Mouse (Mus musculus) layer of hippocampus, adult 18-20 months (tissue): ENCODE measurements around the gene Irx5. TPM values are rescaled to one million over a fixed set of nuclear protein-coding genes. Genes with fewer than 3 reads are reported as not detected.
A peak's percentile ranks its signal among the peaks of the same experiment; 100 is the strongest.

ENCODE experiments used
- DNase-seq, 2 experiments: peaks; one replicate each; pipeline ENCODE4 v3.0.0; 2022; ENCODE audit warnings: low spot score in 2 of 2
- total RNA-seq, 2 experiments: library from RNA; stranded (reverse); gene quantifications; 2 replicates each; pipeline ENCODE4 v1.2.3; 2021

Gene Irx5
- total RNA-seq, 2 experiments from 2014 or later = 0.32 TPM; not detected in 1

- DNase-seq = no peak
Observed at GRCm38 (mm10) chr8:92360083-92360861, 2.8 kb downstream of the Irx5 start.

GRCm38 (mm10) chr8:92361546-92362351 lies 4.3 kb downstream of the Irx5 start:
- peak in 1 of 2 experiments; percentile 18 for DNase-seq

DNA sequence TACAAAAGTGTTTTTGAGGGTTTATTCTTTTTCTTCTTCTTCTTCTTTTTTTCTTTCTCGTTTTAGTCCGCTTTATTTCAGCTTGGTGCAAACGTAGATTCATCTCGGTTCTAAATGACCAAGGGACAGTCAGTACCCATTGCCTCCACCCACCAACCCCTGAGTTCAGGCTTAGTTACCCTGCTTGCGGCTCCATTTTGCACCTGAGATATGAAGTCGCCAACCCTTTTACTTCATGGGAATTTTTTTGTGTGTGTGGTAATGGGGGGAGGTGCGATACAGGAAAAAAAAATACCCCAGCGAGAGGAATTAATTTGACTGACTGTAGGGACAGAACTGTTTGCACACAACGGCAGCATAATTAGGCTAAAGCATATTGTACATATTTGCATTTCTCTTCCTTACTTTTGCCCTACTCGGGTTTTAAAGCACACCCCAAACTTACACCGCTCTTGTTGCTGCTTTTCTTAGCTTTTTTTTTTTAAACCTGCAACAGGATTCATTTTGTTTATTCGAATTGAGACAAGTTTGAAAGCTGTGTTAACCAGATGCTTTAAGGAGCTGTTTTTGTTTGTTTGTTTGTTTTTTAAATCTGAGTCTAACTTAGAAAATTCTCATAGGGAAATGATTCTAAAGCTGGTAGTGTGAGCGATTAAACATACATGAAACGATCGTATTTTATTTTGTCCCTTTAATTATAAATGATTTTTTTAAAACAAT lies 5.1 kb downstream of the Irx5 start:
- DNase-seq = no peak

DNA sequence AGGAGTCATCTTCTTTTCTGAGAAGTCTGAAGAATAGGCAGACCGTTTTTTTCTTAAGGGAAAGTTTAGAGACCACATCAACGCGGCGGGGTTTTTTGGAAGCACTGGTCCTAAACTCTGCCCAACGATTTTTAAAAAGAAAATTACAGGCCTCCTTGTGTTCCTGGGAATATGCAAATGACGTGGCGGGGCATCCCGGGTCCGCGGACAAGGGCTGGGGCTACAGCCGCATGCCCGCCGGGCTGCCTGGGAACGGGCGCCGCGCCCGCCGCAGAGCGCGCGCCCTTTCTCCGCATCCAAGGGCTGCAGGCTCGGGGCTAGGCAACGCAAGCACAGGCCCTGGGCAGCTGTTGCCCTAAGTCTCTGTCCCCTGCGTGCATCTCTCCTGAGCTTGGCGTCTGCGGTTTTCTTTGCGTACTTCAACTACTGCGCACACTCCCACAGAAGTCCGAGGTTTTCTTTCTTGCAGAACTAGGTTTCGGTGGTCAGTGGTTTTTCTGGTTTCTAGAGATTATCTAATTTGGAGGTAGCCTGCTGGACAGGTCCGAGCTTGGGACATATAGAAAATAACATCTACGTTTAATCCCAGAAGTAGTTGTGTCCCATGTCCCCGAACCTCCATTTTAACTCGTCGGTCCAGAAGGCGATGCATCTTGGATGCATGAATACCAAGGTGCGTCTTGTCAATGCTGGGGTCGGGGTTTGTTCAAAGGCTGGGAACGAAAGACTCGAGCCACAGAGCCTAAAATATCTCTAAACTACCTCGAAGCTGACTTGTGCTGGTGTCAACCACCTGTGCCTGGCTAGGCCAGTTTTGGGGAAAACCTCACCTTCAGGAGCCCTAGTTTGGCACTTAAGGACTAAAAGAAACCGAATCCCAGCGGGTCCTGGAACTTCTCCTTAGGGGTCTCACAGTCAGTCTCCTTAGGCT lies 6.1 kb downstream of the Irx5 start:
- no peak for DNase-seq

DNA sequence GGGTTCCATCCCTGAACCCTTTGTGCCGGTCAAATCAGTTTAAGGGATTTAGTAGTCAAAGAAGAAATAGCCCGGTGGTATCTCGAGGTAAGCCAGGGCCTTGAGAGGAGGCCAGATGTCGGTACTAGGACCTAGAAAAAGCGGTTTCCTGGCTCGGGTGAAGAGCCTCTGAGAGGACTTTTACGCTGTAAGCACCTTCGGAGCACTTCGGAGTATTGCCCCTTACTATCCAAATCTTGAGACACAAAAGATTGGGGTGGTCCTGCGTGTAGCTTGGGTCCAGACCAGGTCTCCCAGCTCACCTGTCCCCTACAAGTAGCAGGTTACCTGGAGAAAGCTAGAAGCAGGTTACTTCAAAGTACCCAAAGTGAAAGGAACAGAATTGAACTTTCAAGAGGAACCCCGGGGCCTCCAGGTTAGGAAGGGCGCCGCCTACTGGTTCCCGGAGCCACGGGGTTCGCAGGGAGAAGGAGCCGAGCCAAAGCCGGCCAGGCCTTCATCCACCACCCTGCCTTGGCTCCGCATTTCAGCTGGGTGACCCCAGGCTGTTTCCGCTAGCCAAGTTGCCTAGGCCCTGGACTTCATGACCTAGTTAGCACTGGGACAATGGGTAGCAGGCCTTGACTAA lies 6.8 kb downstream of the Irx5 start:
- no peak for DNase-seq

GRCm38 (mm10) chr8:92364776-92365240 lies 7.4 kb downstream of the Irx5 start:
- no peak for DNase-seq

DNA sequence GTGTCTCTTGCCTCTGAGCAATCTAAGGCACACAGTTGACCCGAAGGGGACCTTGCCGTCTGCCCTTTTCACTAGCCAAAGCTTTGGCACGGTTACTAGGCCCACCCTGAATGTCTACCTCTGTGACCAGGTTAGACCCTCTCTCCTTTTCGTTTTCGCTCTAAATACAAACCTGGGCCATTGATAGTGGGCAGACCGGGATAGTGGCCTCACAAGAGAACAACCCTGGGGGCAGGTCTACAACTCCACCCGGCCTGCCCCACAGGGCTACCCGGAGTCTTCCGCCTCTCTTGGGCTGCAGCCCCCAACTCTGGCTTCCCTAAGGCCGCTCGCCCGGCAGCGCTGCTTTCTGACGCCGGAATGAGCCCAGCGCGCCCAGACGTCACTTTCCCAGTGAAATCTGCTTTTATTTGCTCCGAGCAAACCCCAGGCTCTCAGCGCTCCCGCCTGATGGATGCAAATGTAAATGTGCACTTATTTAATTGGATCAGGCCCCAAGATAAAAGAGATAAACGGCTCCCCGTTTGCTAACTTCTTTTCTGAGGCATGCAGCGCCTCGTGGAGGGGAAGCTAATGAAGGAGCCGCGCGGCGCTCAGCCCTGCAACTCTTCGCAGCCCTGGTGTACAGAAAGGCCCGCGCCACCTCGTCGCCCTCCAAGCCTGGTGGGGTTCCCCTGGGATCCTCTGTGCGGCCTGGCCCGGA lies 8.0 kb downstream of the Irx5 start:
- DNase-seq = no peak

- no peak for DNase-seq
Observed at GRCm38 (mm10) chr8:92365944-92366735, 8.7 kb downstream of the Irx5 start.

DNA sequence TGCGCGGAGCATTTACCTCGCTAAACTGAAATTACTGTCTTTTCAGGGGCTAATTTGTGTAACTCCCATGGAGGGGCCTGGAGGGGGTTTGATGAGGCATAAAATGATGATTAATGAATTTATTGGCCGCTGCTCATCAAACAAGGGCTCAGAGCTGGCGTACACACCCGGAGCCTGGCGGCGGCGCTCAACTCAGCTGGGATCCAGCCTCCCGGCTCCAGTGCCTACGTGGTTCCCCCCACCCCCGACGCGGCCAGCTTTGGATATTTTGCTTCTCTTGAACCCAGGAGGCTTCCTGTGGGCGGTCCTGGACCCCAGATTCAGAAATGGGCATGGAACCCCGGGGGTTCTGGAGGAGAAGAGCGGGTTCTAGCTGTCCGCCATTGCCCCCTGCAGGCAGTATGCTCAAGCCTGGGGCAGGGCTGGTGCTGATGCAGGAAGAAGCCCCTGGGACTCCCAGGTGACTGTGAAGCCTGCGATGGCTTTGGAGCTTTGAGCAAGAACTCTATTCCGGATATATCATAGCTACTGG lies 9.4 kb downstream of the Irx5 start:
- no peak for DNase-seq

DNA sequence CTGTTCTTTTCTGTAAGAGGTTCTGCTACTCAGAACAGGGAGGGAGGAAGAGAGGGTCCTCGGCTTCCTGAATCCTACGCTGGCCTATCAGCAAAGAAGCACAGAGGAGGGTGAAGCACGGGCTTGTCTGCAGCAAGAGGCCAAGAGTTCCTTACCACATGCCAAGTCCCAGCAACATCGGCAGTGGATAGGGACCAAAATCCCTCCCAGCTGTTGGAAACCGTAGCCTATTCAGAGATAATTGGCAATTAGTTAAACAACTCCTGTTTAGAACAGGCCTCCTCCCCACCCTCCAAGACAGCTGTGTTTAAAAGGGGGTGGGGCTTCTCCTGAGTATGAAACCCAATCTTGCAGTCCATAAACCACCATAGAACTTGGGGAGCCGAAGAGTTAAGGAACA lies 22.1 kb downstream of the Irx5 start:
- DNase-seq = no peak

- no peak for DNase-seq
Observed at GRCm38 (mm10) chr8:92380571-92380970, 23.1 kb downstream of the Irx5 start.

- DNase-seq = no peak
Observed at GRCm38 (mm10) chr8:92387893-92388292, 30.5 kb downstream of the Irx5 start.

DNA sequence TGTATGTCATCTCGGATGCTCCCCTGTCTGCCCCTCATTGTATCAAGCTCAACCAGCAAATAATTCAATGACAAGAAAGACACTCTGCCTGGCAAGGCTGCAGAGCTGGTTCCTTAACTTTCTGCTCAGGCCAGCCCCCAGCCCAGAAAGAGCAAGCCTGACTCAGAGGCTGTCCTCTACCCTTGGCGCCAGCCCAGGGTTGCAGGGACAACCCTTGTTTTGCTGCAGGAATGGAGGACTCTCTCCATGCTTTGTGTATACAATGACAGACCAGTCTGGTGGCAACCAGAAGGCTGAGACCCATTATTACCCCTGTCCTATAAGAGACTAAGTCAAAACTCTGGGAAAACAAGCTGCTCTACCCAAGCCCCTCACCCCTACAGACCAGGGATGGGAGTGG lies 46.8 kb downstream of the Irx5 start:
- DNase-seq = no peak

DNA sequence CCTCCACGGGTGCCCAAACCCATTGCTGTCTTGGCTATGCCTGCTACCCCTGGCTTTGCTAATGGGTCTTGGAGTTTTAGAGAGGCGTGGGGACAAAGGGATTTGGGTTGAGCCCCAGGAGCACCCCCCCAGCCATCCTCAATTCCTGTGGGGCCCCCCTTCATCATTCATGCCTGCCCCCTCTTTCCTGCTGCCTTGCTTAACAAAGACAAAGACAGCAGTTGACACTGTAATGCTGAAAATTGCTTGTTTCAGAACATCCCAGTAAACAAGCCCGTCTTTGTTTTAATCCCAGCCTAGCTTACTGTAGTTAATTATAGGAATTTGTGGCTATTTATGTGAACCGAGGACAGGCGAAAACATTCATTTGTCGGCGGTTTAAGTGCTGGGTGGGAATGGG lies 50.7 kb downstream of the Irx5 start:
- no peak for DNase-seq

- DNase-seq = no peak
Observed at GRCm38 (mm10) chr8:92413583-92413982, 56.2 kb downstream of the Irx5 start.

DNA sequence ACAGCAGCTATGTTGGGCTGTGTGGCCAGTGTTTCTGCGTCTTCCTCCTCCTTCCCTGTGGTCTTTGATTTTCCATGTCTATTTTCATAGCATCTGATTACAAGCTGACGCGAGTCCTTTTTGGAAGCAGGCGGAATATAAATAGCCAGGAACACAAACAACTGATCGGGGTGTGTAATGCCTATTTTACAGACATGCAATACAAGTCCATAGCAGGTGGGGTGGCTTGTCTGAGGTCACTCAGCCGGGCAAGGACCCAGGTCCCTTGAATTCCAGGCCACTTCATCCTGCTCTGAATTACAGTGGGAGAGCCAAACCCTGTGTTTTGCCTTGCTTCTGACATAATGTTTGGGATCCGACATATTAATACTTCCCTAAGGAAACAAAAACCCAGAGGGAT lies 63.2 kb downstream of the Irx5 start:
- no peak for DNase-seq
